Mouse (Mus musculus) brain, embryonic 14.5 days (tissue): ENCODE results near the gene Car5a. TPM values are rescaled to one million over a fixed set of nuclear protein-coding genes. Genes with fewer than 3 reads are reported as not detected.

Experiments
- DNase-seq: peaks from one replicate; pipeline ENCODE4 v3.0.0-alpha.2; 2011; ENCODE audit warnings: low read depth
- CTCF ChIP-seq: fragments of 200-500 bp; IDR thresholded peaks from 2 replicates; pipeline ENCODE4 v1.5.1; 2012; ENCODE audit warnings: inconsistent platforms, mild to moderate bottlenecking, moderate library complexity, borderline replicate concordance; ENCODE audit not compliant: insufficient read depth, insufficient read length; ENCODE audit errors: extremely low read depth
- POLR2A ChIP-seq: fragments of 200-500 bp; IDR thresholded peaks from 2 replicates; pipeline ENCODE4 v1.6.1; 2012; ENCODE audit warnings: mild to moderate bottlenecking, inconsistent platforms, borderline replicate concordance; ENCODE audit not compliant: poor library complexity, insufficient read depth, insufficient read length, severe bottlenecking; ENCODE audit errors: extremely low read depth
- polyA plus RNA-seq: library from polyadenylated mRNA; depleted of rRNA; stranded (reverse); fragments of >200 nt; gene quantifications from 2 replicates; pipeline ENCODE4 v1.2.3, GENCODE M21; 2012; rRNA removed

Car5a gene
- polyA plus RNA-seq, 1 experiment = 0.44 TPM

GRCm38 (mm10) chr8:121875517-121875916 is 69.2 kb downstream of the Car5a start:
- DNase-seq = no peak
- TF ChIP-seq CTCF (no peak), POLR2A (no peak)

GRCm38 (mm10) chr8:121875045-121875444 is 69.7 kb downstream of the Car5a start:
- no peak for DNase-seq
- TF ChIP-seq CTCF (no peak), POLR2A (no peak)

DNA sequence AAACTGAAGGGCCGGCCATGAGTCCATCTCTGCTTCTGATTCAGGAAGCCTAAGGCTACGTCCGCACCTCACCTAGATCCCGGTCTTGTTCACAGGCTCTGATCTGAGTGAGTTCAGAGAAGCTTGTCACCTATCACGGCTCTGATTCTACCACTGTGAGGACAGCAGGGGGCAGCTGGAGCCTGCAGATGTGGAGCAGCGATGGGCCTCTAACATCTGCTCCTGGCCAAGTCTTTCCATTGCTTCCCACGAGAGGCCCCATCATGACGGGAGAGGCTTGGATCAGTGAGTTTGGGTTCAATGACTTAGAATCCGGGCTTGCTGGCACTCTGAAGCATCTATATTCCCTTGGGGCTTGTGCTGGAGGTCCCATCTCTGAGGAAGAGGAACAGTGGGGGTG is 70.7 kb downstream of the Car5a start:
- DNase-seq = peak; percentile 46
- TF ChIP-seq CTCF (peak; percentile 47; the same call in 1 of the 2 replicates), POLR2A (no peak)

- no peak for DNase-seq
- no peak for TF ChIP-seq CTCF
- TF ChIP-seq POLR2A = no peak
These were observed 72.8 kb downstream of the Car5a start for GRCm38 (mm10) chr8:121871833-121872440.

DNA sequence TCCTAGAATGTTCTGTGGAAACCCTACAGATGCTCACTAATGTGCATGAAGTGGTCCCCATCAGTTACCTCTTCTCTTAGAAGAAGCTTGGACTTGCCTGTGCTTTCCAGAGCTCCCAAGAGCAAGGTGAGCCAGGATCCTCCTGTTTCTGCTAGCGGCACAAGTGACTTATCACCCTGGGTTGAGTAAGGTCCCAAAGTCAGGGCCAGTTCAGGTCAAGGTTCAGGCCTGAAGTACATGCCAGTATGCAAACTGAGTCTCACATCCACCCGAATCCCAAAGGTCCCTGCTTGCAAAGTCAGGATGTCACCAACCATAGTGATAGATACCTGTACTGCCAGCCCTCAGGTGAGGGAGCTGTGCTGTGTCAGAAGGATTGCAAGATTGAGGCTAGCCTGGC is 74.5 kb downstream of the Car5a start:
- TF ChIP-seq CTCF = no peak
- TF ChIP-seq POLR2A = no peak
- DNase-seq = no peak

DNA sequence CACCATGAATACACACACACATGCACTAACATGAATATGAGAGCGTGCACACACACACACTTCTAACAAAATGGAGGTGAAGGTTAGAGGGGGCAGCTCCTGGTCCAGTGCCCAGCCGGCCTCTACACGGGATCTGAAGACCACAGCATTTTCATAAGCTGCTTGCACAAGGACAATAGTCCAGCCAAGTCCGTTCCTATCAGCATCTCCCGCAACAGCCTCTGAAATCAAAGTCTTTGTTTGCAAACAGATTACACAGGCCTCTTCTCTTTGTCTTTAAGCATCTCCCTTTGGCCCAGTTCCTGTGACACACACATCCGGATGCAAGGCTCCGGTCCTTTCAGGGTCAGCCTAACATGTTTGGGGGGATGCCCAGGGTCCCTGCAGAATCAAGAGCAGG is 75.8 kb downstream of the Car5a start:
- no peak for TF ChIP-seq CTCF
- no peak for TF ChIP-seq POLR2A
- DNase-seq = no peak

DNA sequence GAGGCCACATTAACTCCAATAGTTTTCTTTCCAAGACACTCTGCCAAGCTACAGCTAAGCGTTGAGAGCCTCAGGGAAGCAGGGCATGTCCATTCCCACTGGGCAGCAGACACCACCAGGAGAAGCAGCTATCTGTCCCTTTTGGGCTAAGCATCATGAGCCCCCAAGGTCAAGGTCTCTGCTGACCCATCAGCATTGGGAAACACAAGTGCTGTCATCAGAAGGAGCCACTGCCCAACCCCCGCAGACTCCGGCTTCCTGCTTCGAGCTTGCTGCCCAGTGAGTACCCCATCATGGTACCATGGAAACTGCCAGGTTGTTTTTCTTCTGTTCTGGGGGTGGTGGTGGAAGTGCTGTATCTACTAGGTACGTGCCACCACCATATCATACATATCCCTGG is 76.5 kb downstream of the Car5a start:
- no peak for TF ChIP-seq POLR2A
- TF ChIP-seq CTCF = no peak
- DNase-seq = no peak

Other genes with a start within 250 kb of the Car5a start
- gene Jph3, start 215.3 kb downstream of the Car5a start, polyA plus RNA-seq = 28.7 and 57.2 TPM in 2 replicates
- gene Klhdc4, start 115.3 kb downstream of the Car5a start, polyA plus RNA-seq = 41.8 and 45.2 TPM in 2 replicates
- 98.8 and 113 TPM in 2 replicates for gene Slc7a5, start 37.2 kb downstream of the Car5a start, polyA plus RNA-seq
- gene Banp, start 4.8 kb upstream of the Car5a start, polyA plus RNA-seq = 114 and 148 TPM in 2 replicates